Mouse (Mus musculus) skeletal muscle tissue, postnatal 0 days (tissue): ENCODE results near the gene Ccl6. TPM values are rescaled to one million over a fixed set of nuclear protein-coding genes. Genes with fewer than 3 reads are reported as not detected.

Experiments used
- polyA plus RNA-seq: library from polyadenylated mRNA; unstranded; fragments of >200 nt; fragmentation: Nextera tagmentation; extraction: Ambion mirVana; gene quantifications from 2 replicates; pipeline ENCODE4 v1.2.1, GENCODE M21; 2015

Gene Ccl6
- polyA plus RNA-seq: 15.0 and 15.2 TPM in 2 replicates

DNA sequence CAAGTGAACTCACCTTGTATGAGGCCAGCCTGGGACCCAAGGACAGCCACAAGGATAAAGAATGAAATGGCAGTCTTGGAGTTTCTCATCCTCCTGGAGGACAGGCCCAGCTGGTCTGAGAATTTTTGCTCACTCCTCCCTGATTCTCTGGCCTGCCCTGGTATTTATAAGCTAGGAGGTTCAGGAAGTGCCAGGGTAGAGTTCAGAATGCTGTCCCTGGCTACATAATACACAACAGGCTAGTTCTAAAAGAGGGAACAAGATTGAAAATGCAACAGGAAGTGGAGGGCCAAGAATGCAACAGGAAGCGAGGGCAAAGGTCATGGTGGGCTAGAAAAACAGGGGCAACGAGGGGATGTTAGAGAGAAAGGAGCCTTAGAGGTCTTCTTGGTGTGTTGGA lies at the start of gene Ccl6:
Gene Ccl6 (minus strand): TSS at position 235 of the 400 bp plus-strand sequence.

DNA sequence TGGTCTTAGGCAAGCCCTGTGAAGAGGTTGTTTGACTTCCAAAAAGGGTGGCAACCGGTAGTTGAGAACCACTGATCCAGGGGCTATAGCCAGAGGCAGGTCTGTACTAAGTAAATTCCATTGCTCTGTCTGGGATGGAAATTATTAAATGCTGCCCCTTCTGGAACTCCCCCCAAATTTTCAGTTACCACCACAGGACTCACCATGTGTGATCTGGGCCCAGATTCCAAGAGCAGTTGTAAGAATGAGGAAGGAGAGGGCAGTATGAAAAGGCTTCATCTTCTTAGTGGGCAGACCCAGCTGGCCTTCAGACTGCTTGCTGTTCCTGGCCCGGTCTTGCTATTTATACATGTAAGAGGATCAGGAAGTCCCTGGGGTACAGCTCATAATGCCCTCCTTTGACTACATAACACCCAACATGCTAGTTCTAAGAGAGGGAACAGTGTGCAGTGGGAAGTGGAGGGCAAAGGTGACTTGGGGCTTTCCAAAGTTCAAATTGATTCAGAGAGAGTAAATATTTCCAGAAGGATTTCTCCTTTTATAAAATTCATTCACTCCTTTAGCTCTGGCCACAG lies 14.6 kb downstream of the Ccl6 start, which contains the start of gene Ccl9:
Gene Ccl9 (minus strand): TSS at position 451 of the 575 bp plus-strand sequence.

Other genes starting within 250 kb of the Ccl6 start
- gene Rasl10b, start 183.9 kb downstream of the Ccl6 start, polyA plus RNA-seq: 1.2 and 1.4 TPM in 2 replicates
- gene Gas2l2, start 163.6 kb downstream of the Ccl6 start, polyA plus RNA-seq: 0.05 TPM in 1 of 2 replicates, not detected in the other
- gene 1700020L24Rik, start 155.4 kb downstream of the Ccl6 start, polyA plus RNA-seq: 0.35 and 0.88 TPM in 2 replicates
- 2.6 and 4.3 TPM in 2 replicates for gene Mmp28, start 130.0 kb downstream of the Ccl6 start, polyA plus RNA-seq
- gene Taf15, start 120.0 kb downstream of the Ccl6 start, polyA plus RNA-seq: 3.5 and 3.9 TPM in 2 replicates
- not detected in 2 replicates for gene Heatr9, start 70.9 kb downstream of the Ccl6 start, polyA plus RNA-seq
- 0.45 and 1.5 TPM in 2 replicates for gene Ccl5, start 62.6 kb downstream of the Ccl6 start, polyA plus RNA-seq
- 10.8 and 14.0 TPM in 2 replicates for gene Ccl9, start 14.5 kb downstream of the Ccl6 start, polyA plus RNA-seq
- not detected in 2 replicates for gene Rpl9-ps1, start 52.5 kb upstream of the Ccl6 start, polyA plus RNA-seq
- gene Ccl3, start 56.3 kb upstream of the Ccl6 start, polyA plus RNA-seq: 0.19 and 0.29 TPM in 2 replicates
- gene Ccl4, start 69.5 kb upstream of the Ccl6 start, polyA plus RNA-seq: 0.21 and 0.23 TPM in 2 replicates
- 5.4 and 7.2 TPM in 2 replicates for gene Wfdc17, start 110.9 kb upstream of the Ccl6 start, polyA plus RNA-seq
- gene Wfdc18, start 115.9 kb upstream of the Ccl6 start, polyA plus RNA-seq: not detected in 2 replicates
- gene Wfdc21, start 153.9 kb upstream of the Ccl6 start, polyA plus RNA-seq: 1.2 and 54.1 TPM in 2 replicates
- 8.0 and 10.4 TPM in 2 replicates for gene Heatr6, start 160.6 kb upstream of the Ccl6 start, polyA plus RNA-seq